Mouse (Mus musculus) heart, postnatal 10 days (tissue): Measurements from ENCODE around the gene Spint1. TPM values are rescaled to one million over a fixed set of nuclear protein-coding genes. Genes with fewer than 3 reads are reported as not detected.

Experiments used
- DNase-seq, 2 experiments: peaks; one replicate each; pipeline ENCODE4 v3.0.0; 2021
- intact Hi-C: fragments of 180-260 bp; cut with DNase I; formaldehyde crosslinking; loops from one replicate; pipeline ENCODE4 v1.15.1; 2025
- total RNA-seq, 2 experiments: library from RNA; stranded (reverse); gene quantifications; 2 replicates each; pipeline ENCODE4 v1.2.3; 2021

Gene Spint1
- total RNA-seq, 2 experiments from 2014 or later = not detected

- intact Hi-C loops = loop anchor here (1.0 to 5.0 kb wide), 2 partner anchors 38 to 256 kb away; partner anchors contain the start of gene Rpusd2
Measured at GRCm38 (mm10) chr2:119288270-119288882, 51.2 kb downstream of the Spint1 start, which contains the start of gene Vps18. Gene Vps18 (plus strand): TSS chr2:119288740.

DNA sequence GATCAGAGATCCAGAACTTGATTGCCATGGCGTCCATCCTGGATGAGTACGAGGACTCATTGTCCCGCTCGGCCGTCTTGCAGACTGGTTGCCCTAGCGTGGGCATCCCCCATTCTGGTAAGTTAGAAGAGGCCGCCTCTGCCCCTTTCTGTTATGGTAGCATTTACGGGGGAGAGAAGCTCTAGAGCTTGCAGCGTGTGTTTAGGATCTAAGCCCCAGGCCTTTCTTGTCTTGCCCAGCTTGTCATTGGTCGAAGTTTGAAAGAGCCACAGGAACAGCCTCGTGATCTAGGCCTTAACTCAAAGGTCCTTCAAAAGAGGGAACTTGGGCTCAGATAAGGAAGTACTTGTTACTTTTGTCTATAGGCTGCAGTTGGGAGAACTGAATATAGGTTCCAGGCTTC lies 51.9 kb downstream of the Spint1 start:
- DNase-seq = peak in 1 of 2 experiments; percentile 39
- intact Hi-C loops = loop anchor here (5.0 kb wide), 1 partner anchor 257 kb away; the partner anchor contains the start of gene Rpusd2

More at GRCm38 (mm10) chr2:119288270-119288882, 51.2 kb downstream of the Spint1 start, which contains the start of gene Vps18:
- peak; percentile 98 to 99 for DNase-seq

DNA sequence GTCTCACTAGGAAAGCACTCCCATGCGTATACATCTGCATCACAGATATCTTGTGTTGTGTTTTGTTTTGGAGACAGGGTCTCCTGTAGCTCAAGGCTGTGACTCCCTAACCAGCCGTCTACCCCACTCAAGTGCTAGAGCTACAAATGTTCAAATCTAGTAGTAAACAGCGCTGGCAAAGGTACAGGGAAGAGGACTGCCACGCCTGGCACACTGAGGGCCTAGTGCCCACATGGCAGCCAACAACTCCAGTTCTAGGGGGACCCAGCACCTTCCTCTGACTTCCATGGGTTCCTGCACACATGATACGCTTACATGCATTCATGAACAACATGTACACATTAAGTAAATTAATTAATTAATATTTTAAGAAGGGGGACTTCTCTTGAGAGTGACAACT lies 55.1 kb downstream of the Spint1 start:
- intact Hi-C loops = no loop called here
- no peak for DNase-seq

DNA sequence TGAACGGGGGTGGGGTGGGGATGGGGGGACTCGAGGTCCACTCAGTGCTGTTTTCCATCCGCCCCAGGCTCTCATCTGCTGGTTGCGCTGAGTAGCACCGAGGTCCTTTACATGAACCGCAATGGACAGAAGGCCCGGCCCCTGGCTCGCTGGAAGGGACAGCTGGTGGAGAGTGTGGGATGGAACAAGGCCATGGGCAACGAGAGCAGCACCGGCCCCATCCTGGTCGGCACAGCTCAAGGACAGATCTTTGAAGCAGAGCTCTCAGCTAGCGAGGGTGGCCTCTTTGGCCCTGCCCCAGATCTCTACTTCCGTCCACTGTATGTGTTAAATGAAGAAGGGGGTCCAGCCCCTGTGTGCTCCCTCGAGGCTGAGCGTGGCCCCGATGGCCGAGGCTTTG lies 55.7 kb downstream of the Spint1 start:
- DNase-seq = no peak
- intact Hi-C loops = no loop called here

DNA sequence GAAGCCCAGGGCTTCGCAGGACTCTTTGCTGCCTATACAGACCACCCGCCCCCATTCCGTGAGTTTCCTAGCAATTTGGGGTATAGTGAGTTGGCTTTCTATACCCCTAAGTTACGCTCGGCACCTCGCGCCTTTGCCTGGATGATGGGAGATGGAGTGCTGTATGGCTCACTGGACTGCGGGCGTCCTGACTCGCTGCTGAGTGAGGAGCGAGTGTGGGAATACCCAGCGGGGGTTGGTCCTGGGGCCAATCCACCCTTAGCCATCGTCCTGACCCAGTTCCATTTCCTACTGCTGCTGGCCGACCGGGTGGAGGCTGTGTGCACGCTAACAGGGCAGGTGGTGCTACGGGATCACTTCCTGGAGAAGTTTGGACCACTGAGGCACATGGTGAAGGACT lies 56.1 kb downstream of the Spint1 start:
- intact Hi-C loops = no loop called here

GRCm38 (mm10) chr2:119293776-119294390 lies 56.7 kb downstream of the Spint1 start:
- intact Hi-C loops = no loop called here
- no peak for DNase-seq

More for the DNA sequence above, 56.1 kb downstream of the Spint1 start:
- no peak for DNase-seq

- intact Hi-C loops = no loop called here
- DNase-seq = no peak
Measured at GRCm38 (mm10) chr2:119294411-119294810, 57.2 kb downstream of the Spint1 start.

- intact Hi-C loops = no loop called here
Measured at GRCm38 (mm10) chr2:119296756-119297155, 59.6 kb downstream of the Spint1 start.

DNA sequence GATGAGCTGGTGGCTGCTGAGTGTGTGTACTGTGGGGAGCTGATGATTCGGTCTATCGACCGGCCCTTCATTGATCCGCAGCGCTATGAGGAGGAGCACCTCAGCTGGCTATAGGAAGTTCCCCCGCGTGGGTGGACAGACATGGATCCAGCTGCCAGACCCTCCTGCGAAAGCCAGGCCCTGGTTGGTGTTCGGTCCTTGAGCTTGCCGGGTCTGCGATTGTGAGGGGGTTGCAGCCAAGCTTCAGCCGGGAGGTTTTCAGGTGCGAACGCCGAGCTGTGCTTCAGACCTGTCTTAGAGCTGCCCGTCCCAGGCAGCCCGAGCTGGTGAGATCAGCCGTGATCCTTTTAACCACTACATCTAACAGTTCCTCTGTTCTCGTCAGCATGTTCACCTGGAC lies 60.3 kb downstream of the Spint1 start:
- no peak for DNase-seq
- intact Hi-C loops = no loop called here

More at GRCm38 (mm10) chr2:119296756-119297155, 59.6 kb downstream of the Spint1 start:
- DNase-seq = no peak

DNA sequence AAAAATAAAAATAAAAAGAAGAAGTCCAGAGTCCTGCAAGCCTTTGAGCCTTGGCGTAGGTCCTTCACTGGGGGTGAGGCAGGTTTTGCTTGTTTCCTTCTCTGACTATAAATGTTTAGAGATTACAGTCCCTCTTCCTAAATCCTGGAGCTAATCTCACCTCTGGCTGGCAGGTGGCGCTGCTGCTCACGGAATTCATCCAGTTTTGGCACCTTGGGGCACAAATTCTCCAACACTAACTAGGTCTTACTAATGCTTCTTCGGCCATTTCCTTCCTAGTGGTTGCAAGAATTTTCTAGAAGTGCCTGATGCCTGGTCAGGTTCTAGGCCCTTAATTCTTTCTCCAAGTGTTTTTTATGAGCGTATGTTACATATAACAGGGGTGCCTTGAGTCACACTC lies 61.2 kb downstream of the Spint1 start:
- intact Hi-C loops = loop anchor here (1.0 to 2.0 kb wide), 3 partner anchors 115 to 222 kb away; no protein-coding TSS in a partner anchor
- DNase-seq = peak; percentile 76 to 87

- intact Hi-C loops = loop anchor here (1.0 to 2.0 kb wide), 3 partner anchors 114 to 222 kb away; no protein-coding TSS in a partner anchor
- DNase-seq = no peak
Measured at GRCm38 (mm10) chr2:119298839-119299238, 61.7 kb downstream of the Spint1 start.

Other genes with a start within 250 kb of the Spint1 start
- 10 to 100 TPM; 12.8 to 17.4 TPM for gene Ccdc32, start 208.0 kb upstream of the Spint1 start, total RNA-seq
- 1 to 10 TPM; 5.6 TPM for gene Rpusd2, start 202.6 kb upstream of the Spint1 start, total RNA-seq
- 1 to 10 TPM; 6.7 to 9.1 TPM for gene Knl1, start 190.2 kb upstream of the Spint1 start, total RNA-seq
- gene Rad51, start 124.6 kb upstream of the Spint1 start, total RNA-seq = 1 to 10 TPM; 4.7 to 6.6 TPM
- gene Rmdn3, start 80.3 kb upstream of the Spint1 start, total RNA-seq = 10 to 100 TPM; 18.8 to 19.2 TPM
- gene Gchfr, start 69.6 kb upstream of the Spint1 start, total RNA-seq = 1 to 10 TPM; 1.3 to 2.9 TPM
- not detected for gene Gm14137, start 62.9 kb upstream of the Spint1 start, total RNA-seq
- gene Zfyve19, start 28.7 kb upstream of the Spint1 start, total RNA-seq = 10 to 100 TPM; 21.6 TPM
- gene Dnajc17, start 28.6 kb upstream of the Spint1 start, total RNA-seq = 10 to 100 TPM; 12.0 to 13.3 TPM
- not detected for gene Ppp1r14d, start 7.5 kb upstream of the Spint1 start, total RNA-seq
- not detected for gene Rhov, start 33.9 kb downstream of the Spint1 start, total RNA-seq
- gene Vps18, start 51.4 kb downstream of the Spint1 start, total RNA-seq = 10 to 100 TPM; 13.4 to 13.7 TPM
- 10 to 100 TPM; 23.8 to 27.9 TPM for gene Dll4, start 88.4 kb downstream of the Spint1 start, total RNA-seq
- 1 to 10 TPM; 3.5 to 7.5 TPM for gene Chac1, start 113.9 kb downstream of the Spint1 start, total RNA-seq
- 10 to 100 TPM; 13.7 to 14.7 TPM for gene Ino80, start 240.3 kb downstream of the Spint1 start, total RNA-seq